Mouse (Mus musculus): ENCODE results near the gene Klf13.
A peak's percentile ranks its signal among the peaks of the same experiment; 100 is the strongest.

Klf13 gene

GRCm38 (mm10) chr7:63947514-63948487, 9.1 kb upstream of the Klf13 start:
- DNase-seq, result no peak

DNA sequence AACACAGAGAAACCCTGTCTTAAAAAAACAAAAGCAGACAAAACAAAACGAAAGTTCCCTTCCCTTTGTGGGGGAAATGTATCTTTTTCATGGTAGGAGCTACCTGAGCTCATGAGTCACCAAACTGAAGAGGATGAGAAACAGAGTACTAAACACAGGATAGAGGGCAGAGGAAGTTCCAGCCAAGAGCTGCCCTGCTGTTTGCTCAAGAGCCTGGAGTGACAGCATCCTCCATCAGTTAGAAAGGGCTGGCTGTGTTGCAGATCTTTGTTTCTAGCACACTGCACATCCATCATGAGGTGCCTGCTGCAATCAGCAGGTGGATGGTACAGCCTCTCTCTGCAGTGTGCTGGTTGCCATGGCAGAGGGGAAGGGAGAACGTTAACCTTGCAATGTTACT, 5.2 kb upstream of the Klf13 start:
- DNase-seq, result no peak

DNA sequence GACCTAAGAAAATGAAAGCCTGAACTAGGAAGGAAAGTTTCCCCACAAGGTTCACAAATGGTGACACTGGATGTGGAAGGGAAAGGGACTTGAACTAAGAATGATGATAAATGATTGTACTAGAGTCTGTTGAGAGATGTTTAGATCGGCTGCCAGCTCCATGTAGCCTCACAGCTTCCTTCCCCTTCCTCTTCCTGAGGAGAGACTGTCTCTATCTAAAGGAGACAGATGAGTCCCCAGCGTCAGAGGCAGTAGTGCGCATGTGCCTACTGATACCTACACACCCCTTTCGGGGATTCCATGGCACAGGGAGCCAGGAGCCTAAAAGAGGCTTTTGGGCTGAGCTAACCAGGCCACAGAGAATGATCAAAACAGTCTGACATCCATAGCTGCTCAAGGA, 2.8 kb upstream of the Klf13 start:
- DNase-seq, result no peak

GRCm38 (mm10) chr7:63941050-63941449, 2.3 kb upstream of the Klf13 start:
- DNase-seq, result no peak

- no peak for DNase-seq
Observed at GRCm38 (mm10) chr7:63940321-63940720, 1.6 kb upstream of the Klf13 start.

GRCm38 (mm10) chr7:63939397-63939951, 759 bp upstream of the Klf13 start:
- peak; percentile 92 to 97 for DNase-seq

GRCm38 (mm10) chr7:63938066-63938913, 425 bp downstream of the Klf13 start:
- DNase-seq, result peak; percentile 70 to 84

DNA sequence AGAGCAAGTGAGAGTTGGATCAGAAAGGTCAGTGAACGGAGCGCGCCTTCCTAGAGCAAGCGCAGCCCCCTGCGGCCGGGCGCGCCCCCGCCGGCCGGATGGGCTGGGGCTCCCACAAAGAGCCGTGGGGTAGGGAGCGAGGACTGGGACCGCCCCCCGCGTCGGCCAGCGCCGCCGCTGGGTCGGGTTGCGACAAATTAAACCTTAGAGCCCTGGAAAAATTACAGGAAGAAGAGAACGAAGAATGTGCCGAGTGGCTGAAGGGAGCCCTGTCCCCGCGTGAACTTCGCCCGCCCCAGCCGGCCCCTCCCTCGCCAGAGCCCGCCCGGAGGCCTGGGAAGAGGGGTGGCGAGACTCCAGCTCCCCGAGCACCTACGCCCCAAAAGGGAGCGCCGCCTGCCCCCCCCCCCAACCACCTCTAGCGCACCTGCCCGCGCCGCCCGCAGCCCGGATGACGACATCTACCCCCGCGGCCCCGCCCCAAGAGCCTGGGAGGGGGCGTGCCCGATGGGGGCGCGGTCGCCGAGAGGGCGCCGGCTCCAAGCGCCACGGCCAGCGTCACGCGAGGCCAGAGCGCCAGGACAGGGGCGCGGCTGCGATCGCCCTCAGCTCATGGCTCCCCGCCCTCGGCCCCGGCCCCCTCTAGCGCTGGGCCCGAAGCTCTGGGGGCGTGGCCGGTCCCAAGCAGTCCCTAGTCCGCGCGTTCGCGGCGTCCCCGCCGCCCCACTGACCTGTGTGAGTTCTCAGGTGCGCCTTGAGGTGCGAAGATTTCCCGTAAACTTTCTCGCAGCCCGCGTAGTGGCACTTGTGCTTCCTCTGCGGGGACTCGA, 1.3 kb downstream of the Klf13 start:
- peak; percentile 91 to 93 for DNase-seq

- DNase-seq, result no peak
Observed at GRCm38 (mm10) chr7:63936986-63937235, 1.8 kb downstream of the Klf13 start.

DNA sequence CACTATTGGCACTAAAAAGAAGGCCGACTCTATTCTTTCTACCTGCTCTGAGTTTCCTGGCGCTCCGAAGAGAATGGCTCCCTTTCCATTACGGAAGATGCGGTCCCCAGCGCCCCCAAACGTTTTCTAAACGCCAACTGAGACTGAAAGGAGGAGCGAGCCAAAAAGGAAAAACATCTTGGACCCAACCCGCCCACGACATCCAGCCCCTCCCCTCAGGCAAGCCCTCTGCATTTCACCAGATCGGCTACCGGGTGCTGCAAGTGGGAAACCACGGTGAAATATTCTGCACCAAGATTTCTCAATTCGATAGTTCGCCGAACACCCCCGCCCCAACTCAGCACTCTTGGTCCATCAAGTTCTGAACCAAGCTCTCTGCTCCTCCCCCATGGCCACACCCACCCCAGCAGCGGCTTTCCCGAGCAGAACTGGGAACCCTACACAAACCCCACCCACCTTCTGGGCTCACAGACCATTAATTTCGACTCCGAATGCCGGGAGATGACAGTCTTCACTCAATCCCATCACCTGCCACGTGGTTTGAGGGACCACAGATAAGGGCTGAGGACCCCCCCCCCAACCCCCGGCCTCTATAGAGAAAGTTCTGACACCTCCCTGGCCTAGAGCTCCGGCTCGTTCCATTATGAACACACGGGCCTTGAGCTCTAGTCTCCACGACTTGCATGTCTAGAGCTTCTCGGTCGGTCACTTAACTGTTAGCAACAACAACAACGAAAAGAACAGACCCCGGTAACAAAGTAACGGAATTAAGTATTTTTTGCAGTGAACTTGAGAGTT, 2.3 kb downstream of the Klf13 start:
- peak; percentile 81 to 84 for DNase-seq

- no peak for DNase-seq
Observed at GRCm38 (mm10) chr7:63935809-63936187, 2.9 kb downstream of the Klf13 start.

GRCm38 (mm10) chr7:63934530-63934929, 4.2 kb downstream of the Klf13 start:
- DNase-seq, result no peak

DNA sequence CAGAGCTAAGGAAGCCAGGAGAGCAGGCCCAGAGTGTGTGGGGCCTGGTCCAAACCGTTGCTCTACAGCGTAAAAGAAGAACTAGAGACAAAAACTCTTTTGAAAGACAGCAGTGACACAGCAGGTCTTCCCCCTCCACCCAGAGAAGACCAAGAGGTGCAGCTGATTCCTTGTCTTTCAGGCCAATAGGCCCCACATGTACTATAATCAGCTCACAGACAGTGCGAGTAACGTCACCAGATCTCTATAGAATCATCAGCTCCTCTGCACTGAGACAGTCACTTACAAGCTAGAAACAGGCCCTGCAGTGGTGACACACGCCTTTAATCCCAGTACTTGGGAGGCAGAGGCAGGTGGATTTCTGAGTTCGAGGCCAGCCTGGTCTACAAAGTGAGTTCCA, 4.8 kb downstream of the Klf13 start:
- no peak for DNase-seq

- DNase-seq, result no peak
Observed at GRCm38 (mm10) chr7:63932461-63932860, 6.3 kb downstream of the Klf13 start.

DNA sequence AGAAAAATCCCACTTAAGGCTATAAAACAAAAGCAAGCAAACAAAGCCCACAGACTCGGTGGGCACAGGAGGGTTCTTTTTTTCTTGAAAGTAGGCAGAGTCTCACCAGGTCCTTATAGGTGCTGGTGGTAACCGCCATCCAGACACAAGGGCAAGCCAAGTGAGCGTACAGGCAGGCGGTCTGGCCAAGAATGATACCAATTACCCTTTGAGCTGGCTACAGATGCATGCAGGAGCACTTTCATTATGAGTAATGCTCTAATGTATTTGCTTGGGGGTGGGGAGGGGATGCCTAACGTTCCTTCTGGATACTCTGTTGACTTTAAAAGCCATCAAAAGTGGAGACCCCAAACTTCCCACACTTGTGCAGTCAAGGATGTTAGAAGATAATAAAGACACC, 7.9 kb downstream of the Klf13 start:
- no peak for DNase-seq

DNA sequence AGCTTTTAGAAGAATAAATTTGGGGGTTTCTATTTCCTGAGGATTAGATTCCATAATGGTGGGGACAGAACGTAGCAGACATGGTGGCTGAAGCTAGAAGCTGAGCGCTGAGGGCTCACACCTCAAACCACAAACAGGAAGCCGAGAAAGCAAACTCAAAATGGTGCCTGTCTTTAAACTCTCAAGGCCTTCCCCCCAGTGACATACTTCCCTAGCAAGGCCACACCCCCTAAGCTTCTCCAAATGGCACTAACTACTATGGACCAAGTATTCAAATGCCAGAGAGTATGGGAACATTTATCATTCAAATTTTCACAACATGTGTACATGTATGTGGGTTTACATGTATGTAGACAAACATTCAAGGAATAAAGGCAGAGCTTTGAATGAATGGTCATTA, 8.6 kb downstream of the Klf13 start:
- DNase-seq, result peak; percentile 41 to 57

- no peak for DNase-seq
Observed at GRCm38 (mm10) chr7:63929080-63929479, 9.6 kb downstream of the Klf13 start.

DNA sequence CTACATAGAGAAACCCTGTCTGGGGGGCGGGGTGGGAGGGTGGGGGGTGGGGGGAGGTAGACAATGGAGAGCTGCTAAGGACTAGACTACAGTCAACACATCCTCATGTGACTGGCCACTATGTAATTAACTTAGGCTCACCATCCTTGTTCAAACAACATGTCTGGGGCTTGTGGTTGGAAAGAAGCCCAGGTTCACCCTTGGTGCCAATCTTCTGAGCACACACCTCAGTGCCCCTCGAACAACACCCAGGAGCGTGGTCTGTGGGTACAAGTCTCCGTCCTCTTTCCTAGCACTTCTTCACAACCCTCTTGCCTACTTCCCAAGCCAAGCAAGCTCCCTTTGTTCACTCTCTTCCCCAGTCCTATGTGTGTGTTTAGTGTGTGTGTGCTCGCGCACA, 11.6 kb downstream of the Klf13 start:
- DNase-seq, result no peak

- no peak for DNase-seq
Observed at GRCm38 (mm10) chr7:63926492-63926891, 12.2 kb downstream of the Klf13 start.

DNA sequence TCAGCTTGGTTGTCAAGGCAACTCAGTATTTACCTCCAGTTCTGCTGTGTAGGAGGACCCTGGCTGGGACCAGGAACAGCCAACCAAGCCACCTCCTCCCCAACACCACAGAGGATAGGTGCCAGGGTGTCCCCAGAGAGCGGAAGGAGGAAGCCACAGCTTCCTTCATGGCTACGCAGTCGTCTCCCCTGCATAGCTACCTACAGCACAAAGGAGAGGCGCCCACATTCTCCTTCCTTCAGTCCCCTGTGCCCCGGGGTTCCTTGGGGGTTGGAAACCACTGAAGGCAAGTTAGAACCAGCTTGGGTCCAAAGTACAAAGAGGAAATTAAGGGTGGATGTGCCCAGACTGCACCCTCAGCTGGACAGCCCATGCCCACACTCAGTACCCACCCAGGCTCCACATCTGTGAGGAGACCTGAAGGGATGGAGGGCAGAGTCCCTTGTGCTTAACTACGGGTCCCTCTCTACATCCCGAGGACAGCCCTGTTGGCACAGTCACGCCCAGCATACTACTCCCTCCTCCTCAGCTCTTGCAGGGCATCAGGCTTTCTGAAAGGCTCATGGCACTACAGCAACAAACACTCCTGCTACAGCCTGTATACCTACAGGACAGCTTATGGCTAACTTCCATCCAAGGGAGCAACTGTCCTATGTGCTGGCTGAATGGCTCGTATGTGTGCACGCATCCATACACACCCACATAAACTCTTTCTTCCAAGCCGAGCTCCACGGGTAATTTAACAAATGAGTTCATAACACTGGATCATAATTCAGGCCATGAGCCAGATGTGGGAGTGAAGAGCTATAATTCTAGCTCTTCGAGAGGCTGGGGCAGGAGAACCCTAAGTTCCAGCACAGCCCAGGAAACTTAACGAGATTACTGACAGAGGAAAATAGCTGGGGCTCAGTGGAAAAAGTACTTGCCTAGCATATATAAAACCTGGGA, 13.0 kb downstream of the Klf13 start:
- DNase-seq, result peak; percentile 69 to 77

All from thymus, postnatal 36 days (tissue).